Mouse (Mus musculus) heart, adult 11 months (tissue): ENCODE data around the gene Nrp2.

ENCODE experiments used
- DNase-seq: peaks from one replicate; pipeline ENCODE4 v3.0.0; 2022

Gene Nrp2

GRCm38 (mm10) chr1:62724461-62725021 is 21.5 kb downstream of the Nrp2 start:
- DNase-seq: peak; percentile 99

GRCm38 (mm10) chr1:62725032-62725678 is 22.1 kb downstream of the Nrp2 start:
- DNase-seq: peak; percentile 96

- peak; percentile 85 for DNase-seq
These were observed 24.1 kb downstream of the Nrp2 start for GRCm38 (mm10) chr1:62727191-62727590.

- DNase-seq: peak; percentile 92
These were observed 25.3 kb downstream of the Nrp2 start for GRCm38 (mm10) chr1:62728421-62728820.

- DNase-seq: peak; percentile 89
These were observed 25.8 kb downstream of the Nrp2 start for GRCm38 (mm10) chr1:62728926-62729325.

GRCm38 (mm10) chr1:62729345-62730150 is 26.5 kb downstream of the Nrp2 start:
- DNase-seq: peak; percentile 95

GRCm38 (mm10) chr1:62732036-62732435 is 29.0 kb downstream of the Nrp2 start:
- DNase-seq: no peak

GRCm38 (mm10) chr1:62734420-62734931 is 31.4 kb downstream of the Nrp2 start:
- no peak for DNase-seq

GRCm38 (mm10) chr1:62734980-62735379 is 31.9 kb downstream of the Nrp2 start:
- DNase-seq: no peak

- DNase-seq: no peak
These were observed 32.8 kb downstream of the Nrp2 start for GRCm38 (mm10) chr1:62735835-62736234.

GRCm38 (mm10) chr1:62736455-62737012 is 33.4 kb downstream of the Nrp2 start:
- DNase-seq: no peak

GRCm38 (mm10) chr1:62738165-62738564 is 35.1 kb downstream of the Nrp2 start:
- DNase-seq: peak; percentile 94

- DNase-seq: peak; percentile 97
These were observed 39.0 kb downstream of the Nrp2 start for GRCm38 (mm10) chr1:62742092-62742491.

- peak; percentile 88 for DNase-seq
These were observed 40.1 kb downstream of the Nrp2 start for GRCm38 (mm10) chr1:62743064-62743694.

GRCm38 (mm10) chr1:62745889-62746288 is 42.8 kb downstream of the Nrp2 start:
- DNase-seq: peak; percentile 82

- peak; percentile 98 for DNase-seq
These were observed 44.5 kb downstream of the Nrp2 start for GRCm38 (mm10) chr1:62747421-62748111.

- DNase-seq: no peak
These were observed 45.3 kb downstream of the Nrp2 start for GRCm38 (mm10) chr1:62748361-62748760.

GRCm38 (mm10) chr1:62749716-62750115 is 46.6 kb downstream of the Nrp2 start:
- peak; percentile 93 for DNase-seq

- DNase-seq: peak; percentile 97
These were observed 47.4 kb downstream of the Nrp2 start for GRCm38 (mm10) chr1:62750408-62751008.

- peak; percentile 97 for DNase-seq
These were observed 48.2 kb downstream of the Nrp2 start for GRCm38 (mm10) chr1:62751011-62752006.
